Mouse (Mus musculus): Measurements from ENCODE around the gene Hbb-bh1. TPM values are rescaled to one million over a fixed set of nuclear protein-coding genes. Genes with fewer than 3 reads are reported as not detected.

Hbb-bh1 gene
- not detected for total RNA-seq (2021)
- long read RNA-seq, experiment 1 = 0 reads
- long read RNA-seq, experiment 2 = 0 reads

GRCm38 (mm10) chr7:103843034-103843433 lies at the start of gene Hbb-bh1:
Hbb-bh1 (minus strand) TSS chr7:103843164.
- TF ChIP-seq CTCF (IDR thresholded peaks at IDR 0.05) = no peak
- Histone ChIP-seq H3K27ac (no peak within 1 kb of the TSS), H3K4me3 (no peak within 1 kb of the TSS)
- DNase-seq = no peak
- intact Hi-C loops (cut with DNase I) = no loop called here

- no peak for DNase-seq
- Histone ChIP-seq H3K27ac (no peak within 1 kb of the TSS), H3K4me3 (no peak within 1 kb of the TSS)
- no peak for TF ChIP-seq CTCF (IDR thresholded peaks at IDR 0.05)
- intact Hi-C loops (cut with DNase I) = no loop called here
These were observed 43.2 kb upstream of the Hbb-bh1 start, which contains the start of gene Olfr66 for GRCm38 (mm10) chr7:103886152-103886551. Olfr66 (minus strand) TSS chr7:103886252.

- intact Hi-C loops (cut with DNase I) = no loop called here
- Histone ChIP-seq H3K4me3 (no peak overlapping the region), H3K27ac (no peak overlapping the region)
- no peak for DNase-seq
- no peak for TF ChIP-seq CTCF (IDR thresholded peaks at IDR 0.05)
These were observed 34.1 kb upstream of the Hbb-bh1 start for GRCm38 (mm10) chr7:103877093-103877492.

GRCm38 (mm10) chr7:103874451-103874850 lies 31.5 kb upstream of the Hbb-bh1 start:
- TF ChIP-seq CTCF (IDR thresholded peaks at IDR 0.05) = no peak
- no peak for DNase-seq
- Histone ChIP-seq H3K27ac (no peak overlapping the region), H3K4me3 (no peak overlapping the region)
- intact Hi-C loops (cut with DNase I) = no loop called here

GRCm38 (mm10) chr7:103873064-103873463 lies 30.1 kb upstream of the Hbb-bh1 start:
- TF ChIP-seq CTCF (IDR thresholded peaks at IDR 0.05) = no peak
- DNase-seq = no peak
- Histone ChIP-seq H3K4me3 (no peak overlapping the region), H3K27ac (no peak overlapping the region)
- intact Hi-C loops (cut with DNase I) = no loop called here

GRCm38 (mm10) chr7:103870667-103871066 lies 27.7 kb upstream of the Hbb-bh1 start:
- intact Hi-C loops (cut with DNase I) = no loop called here
- H3K27ac ChIP-seq = no peak overlapping the region
- DNase-seq = no peak
- H3K4me3 ChIP-seq = no peak overlapping the region
- no peak for TF ChIP-seq CTCF (IDR thresholded peaks at IDR 0.05)

- TF ChIP-seq CTCF (IDR thresholded peaks at IDR 0.05) = no peak
- Histone ChIP-seq H3K4me3 (no peak overlapping the region), H3K27ac (no peak overlapping the region)
- intact Hi-C loops (cut with DNase I) = no loop called here
- DNase-seq = no peak
These were observed 22.8 kb upstream of the Hbb-bh1 start for GRCm38 (mm10) chr7:103865716-103866115.

GRCm38 (mm10) chr7:103861531-103861930 lies 18.6 kb upstream of the Hbb-bh1 start:
- Histone ChIP-seq H3K27ac (no peak overlapping the region), H3K4me3 (no peak overlapping the region)
- intact Hi-C loops (cut with DNase I) = no loop called here
- DNase-seq = no peak
- TF ChIP-seq CTCF (IDR thresholded peaks at IDR 0.05) = no peak

GRCm38 (mm10) chr7:103860855-103861254 lies 17.9 kb upstream of the Hbb-bh1 start:
- peak; percentile 26 for DNase-seq
- no peak for TF ChIP-seq CTCF (IDR thresholded peaks at IDR 0.05)
- no peak overlapping the region for H3K27ac ChIP-seq
- intact Hi-C loops (cut with DNase I) = no loop called here
- no peak overlapping the region for H3K4me3 ChIP-seq

- intact Hi-C loops (cut with DNase I) = no loop called here
- Histone ChIP-seq H3K27ac (no peak overlapping the region), H3K4me3 (no peak overlapping the region)
- DNase-seq = no peak
- no peak for TF ChIP-seq CTCF (IDR thresholded peaks at IDR 0.05)
These were observed 16.1 kb upstream of the Hbb-bh1 start for GRCm38 (mm10) chr7:103859076-103859475.

GRCm38 (mm10) chr7:103854669-103855068 lies 11.7 kb upstream of the Hbb-bh1 start:
- H3K27ac ChIP-seq = no peak overlapping the region
- TF ChIP-seq CTCF (IDR thresholded peaks at IDR 0.05) = no peak
- DNase-seq = no peak
- intact Hi-C loops (cut with DNase I) = no loop called here
- no peak overlapping the region for H3K4me3 ChIP-seq

GRCm38 (mm10) chr7:103853090-103853489 lies 10.1 kb upstream of the Hbb-bh1 start, which contains the start of gene Hbb-y:
Hbb-y (minus strand) TSS chr7:103853216.
- intact Hi-C loops (cut with DNase I) = no loop called here
- no peak for DNase-seq
- Histone ChIP-seq H3K27ac (no peak within 1 kb of the TSS), H3K4me3 (no peak within 1 kb of the TSS)
- TF ChIP-seq CTCF (IDR thresholded peaks at IDR 0.05) = no peak

- TF ChIP-seq CTCF (IDR thresholded peaks at IDR 0.05) = no peak
- Histone ChIP-seq H3K4me3 (no peak overlapping the region), H3K27ac (no peak overlapping the region)
- intact Hi-C loops (cut with DNase I) = no loop called here
- no peak for DNase-seq
These were observed 1.8 kb upstream of the Hbb-bh1 start for GRCm38 (mm10) chr7:103844525-103845325.

GRCm38 (mm10) chr7:103840268-103840667 lies 2.7 kb downstream of the Hbb-bh1 start, which contains the start of gene Hbb-bh2:
Hbb-bh2 (minus strand) TSS chr7:103840520.
- no peak within 1 kb of the TSS for H3K4me3 ChIP-seq
- no peak within 1 kb of the TSS for H3K27ac ChIP-seq
- intact Hi-C loops (cut with DNase I) = no loop called here
- no peak for TF ChIP-seq CTCF (IDR thresholded peaks at IDR 0.05)
- no peak for DNase-seq
